Mouse (Mus musculus) hindbrain, embryonic 13.5 days (tissue): Measurements from ENCODE around the gene Vmn1r232. TPM values are rescaled to one million over a fixed set of nuclear protein-coding genes. Genes with fewer than 3 reads are reported as not detected.

Experiments
- ATAC-seq: fragments of 200-750 bp; cut with Nextera tagmentation; 2 replicates; pipeline ENCODE4 v1.8.0; 2017; ENCODE audit warnings: moderate TSS enrichment; ENCODE audit not compliant: low FRiP score
- H3K27ac ChIP-seq: fragments of 300-500 bp; sonication (generic); 2 replicates; pipeline ENCODE4 v1.5.1; 2015; ENCODE audit warnings: inconsistent platforms, mild to moderate bottlenecking, moderate library complexity
- H3K27me3 ChIP-seq: fragments of 300-500 bp; sonication (generic); 2 replicates; pipeline ENCODE4 v1.6.1; 2015; ENCODE audit warnings: mild to moderate bottlenecking, inconsistent platforms
- H3K36me3 ChIP-seq: fragments of 300-500 bp; sonication (generic); 2 replicates; pipeline ENCODE4 v1.6.1; 2015; ENCODE audit warnings: mild to moderate bottlenecking, inconsistent platforms
- H3K4me1 ChIP-seq: fragments of 300-500 bp; sonication (generic); replicated peaks from 2 replicates; pipeline ENCODE4 v1.6.1; 2015; ENCODE audit warnings: inconsistent platforms
- H3K4me2 ChIP-seq: fragments of 300-500 bp; sonication (generic); 2 replicates; pipeline ENCODE4 v1.6.1; 2015; ENCODE audit warnings: inconsistent platforms, mild to moderate bottlenecking, moderate library complexity
- H3K4me3 ChIP-seq: fragments of 300-500 bp; sonication (generic); 2 replicates; pipeline ENCODE4 v1.5.1; 2015; ENCODE audit warnings: mild to moderate bottlenecking, inconsistent platforms
- H3K9ac ChIP-seq: fragments of 300-500 bp; sonication (generic); 2 replicates; pipeline ENCODE4 v1.6.1; 2015; ENCODE audit warnings: mild to moderate bottlenecking, inconsistent platforms
- H3K9me3 ChIP-seq: fragments of 300-500 bp; sonication (generic); 2 replicates; pipeline ENCODE4 v1.6.1; 2016; ENCODE audit warnings: inconsistent platforms
- WGBS: fragments of 180-500 bp; shearing (Covaris S2); methylation state at CpG from one replicate; pipeline ENCODE4 v1.1.7; 2015; 5-methylcytosine and 5-hydroxymethylcytosine counted together
- polyA plus RNA-seq: library from polyadenylated mRNA; unstranded; fragments of >200 nt; fragmentation: Nextera tagmentation; extraction: Ambion mirVana; gene quantifications from 2 replicates; pipeline ENCODE4 v1.2.1, GENCODE M21; 2015

The Vmn1r232 gene
- polyA plus RNA-seq, result not detected in 2 replicates

DNA sequence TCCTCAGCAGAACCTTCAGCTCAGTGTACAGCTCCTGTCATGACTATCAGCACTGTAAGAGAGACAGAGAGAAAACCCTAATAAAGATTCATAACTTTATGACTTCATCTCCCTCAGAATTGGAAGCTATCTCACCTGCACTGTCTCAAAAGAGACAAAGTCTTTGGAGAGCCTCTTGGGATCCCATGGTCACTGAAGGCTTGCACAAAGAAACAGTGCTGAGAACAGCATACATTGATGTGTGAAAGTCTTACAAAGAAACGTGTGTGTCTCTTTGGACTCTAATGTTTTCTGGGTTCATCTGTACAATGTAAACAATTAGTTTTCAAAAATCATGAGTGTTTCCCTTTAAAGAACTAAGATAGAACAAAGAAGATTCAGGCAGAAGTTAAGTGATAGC, at the start of gene Vmn1r232:
Gene Vmn1r232 (minus strand): TSS at position 101 of the 400 bp plus-strand sequence.
- no peak for ATAC-seq
- 71% methylated on average over 1 of the region's 1 CpGs for WGBS
- H3K9me3 ChIP-seq, result no peaks in the 10 kb centered on the region; the same call in 1 of the 2 replicates

GRCm38 (mm10) chr17:20966681-20967080, 47.2 kb upstream of the Vmn1r232 start:
- Histone ChIP-seq H3K4me2 (no peak overlapping the region), H3K9me3 (no peaks in the 10 kb centered on the region), H3K27ac (no peak overlapping the region), H3K9ac (no peak overlapping the region), H3K4me3 (no peak overlapping the region), H3K36me3 (peaks cover 81% of the 10 kb centered on the region), H3K27me3 (no peaks in the 10 kb centered on the region), H3K4me1 (no peaks in the 10 kb centered on the region)
- no peak for ATAC-seq

More for the DNA sequence above, at the start of gene Vmn1r232:
- Histone ChIP-seq H3K4me2 (no peak within 1 kb of the TSS), H3K27ac (no peak within 1 kb of the TSS), H3K4me3 (no peak within 1 kb of the TSS), H3K36me3 (no peaks in the 10 kb centered on the region), H3K27me3 (no peaks in the 10 kb centered on the region), H3K9ac (no peak within 1 kb of the TSS), H3K4me1 (no peaks in the 10 kb centered on the region)

DNA sequence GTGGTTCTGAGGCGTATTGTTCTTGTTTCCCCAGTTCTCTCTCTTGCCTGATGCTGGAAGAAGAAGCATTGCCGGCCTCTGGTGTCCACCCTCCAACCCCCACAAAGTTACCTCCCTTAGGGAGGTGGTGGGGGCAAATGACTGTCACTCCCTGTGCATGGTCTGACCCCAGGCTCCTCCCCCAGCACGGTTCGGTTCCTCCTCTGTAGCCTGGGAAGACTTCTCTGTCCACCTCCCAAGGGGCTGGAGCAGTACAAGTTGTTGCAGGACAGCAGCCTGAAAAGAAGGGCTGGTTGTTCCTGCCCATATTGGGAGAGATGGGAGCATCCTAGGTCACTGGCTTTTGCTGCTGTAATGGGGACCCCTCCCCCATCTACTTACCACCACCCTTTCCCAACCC, 45.9 kb upstream of the Vmn1r232 start:
- 93% methylated on average over 4 of the region's 4 CpGs for WGBS
- Histone ChIP-seq H3K9me3 (no peaks in the 10 kb centered on the region), H3K9ac (no peak overlapping the region), H3K27ac (no peak overlapping the region), H3K27me3 (no peaks in the 10 kb centered on the region), H3K4me3 (no peak overlapping the region), H3K4me1 (no peaks in the 10 kb centered on the region), H3K36me3 (peaks cover 94% of the 10 kb centered on the region), H3K4me2 (no peak overlapping the region)
- no peak for ATAC-seq

DNA sequence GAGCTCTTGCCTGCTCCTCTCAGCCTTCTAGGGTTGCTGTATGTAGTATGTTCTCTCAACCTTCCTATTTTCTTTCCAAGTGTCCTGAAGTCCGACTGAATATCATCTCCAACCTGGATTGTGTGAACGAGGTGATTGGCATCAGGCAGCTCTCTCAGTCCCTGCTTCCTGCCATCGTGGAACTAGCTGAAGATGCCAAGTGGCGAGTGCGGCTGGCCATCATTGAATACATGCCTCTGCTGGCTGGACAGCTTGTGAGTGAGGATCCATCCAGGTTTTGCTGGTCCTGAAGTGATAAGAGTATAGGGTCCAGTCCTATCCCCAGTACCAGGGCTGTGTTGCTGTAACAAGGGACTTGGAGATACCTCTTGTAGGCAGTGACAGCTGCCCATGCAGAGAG, 40.9 kb upstream of the Vmn1r232 start:
- 94% methylated on average over 5 of the region's 5 CpGs for WGBS
- no peak overlapping the region for H3K4me3 ChIP-seq
- no peaks in the 10 kb centered on the region for H3K27me3 ChIP-seq
- peaks cover 99% of the 10 kb centered on the region for H3K36me3 ChIP-seq
- H3K4me1 ChIP-seq, result no peaks in the 10 kb centered on the region
- H3K9ac ChIP-seq, result no peak overlapping the region
- H3K4me2 ChIP-seq, result no peak overlapping the region
- no peak overlapping the region for H3K27ac ChIP-seq
- no peak for ATAC-seq
- no peaks in the 10 kb centered on the region for H3K9me3 ChIP-seq

DNA sequence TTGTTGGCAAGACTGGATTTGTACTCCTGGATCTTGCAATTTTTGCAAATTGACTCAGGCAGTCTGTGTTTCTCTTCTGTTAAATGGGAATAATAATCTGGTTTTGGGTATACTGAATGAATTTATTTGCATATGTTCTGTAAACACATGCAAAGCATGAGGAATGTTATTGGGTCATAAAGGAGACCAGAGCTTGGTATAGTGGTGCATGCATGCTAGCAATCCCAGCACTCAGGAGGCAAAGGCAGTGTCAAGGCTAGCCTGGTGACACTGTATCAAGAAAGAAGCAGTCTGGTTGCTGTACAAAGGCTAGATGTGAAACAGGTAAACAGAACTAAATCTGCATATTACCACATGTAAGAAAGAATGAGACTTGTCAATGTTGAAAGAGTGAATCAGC, 27.1 kb upstream of the Vmn1r232 start:
- H3K27me3 ChIP-seq, result no peaks in the 10 kb centered on the region
- H3K4me1 ChIP-seq, result peaks cover 49% of the 10 kb centered on the region
- H3K4me3 ChIP-seq, result peak overlapping the region; percentile 80
- no peak overlapping the region for H3K27ac ChIP-seq
- ATAC-seq, result no peak
- H3K9ac ChIP-seq, result peak overlapping the region; percentile 89
- H3K4me2 ChIP-seq, result peak overlapping the region; percentile 66
- no peaks in the 10 kb centered on the region for H3K9me3 ChIP-seq
- peaks cover 6% of the 10 kb centered on the region for H3K36me3 ChIP-seq

DNA sequence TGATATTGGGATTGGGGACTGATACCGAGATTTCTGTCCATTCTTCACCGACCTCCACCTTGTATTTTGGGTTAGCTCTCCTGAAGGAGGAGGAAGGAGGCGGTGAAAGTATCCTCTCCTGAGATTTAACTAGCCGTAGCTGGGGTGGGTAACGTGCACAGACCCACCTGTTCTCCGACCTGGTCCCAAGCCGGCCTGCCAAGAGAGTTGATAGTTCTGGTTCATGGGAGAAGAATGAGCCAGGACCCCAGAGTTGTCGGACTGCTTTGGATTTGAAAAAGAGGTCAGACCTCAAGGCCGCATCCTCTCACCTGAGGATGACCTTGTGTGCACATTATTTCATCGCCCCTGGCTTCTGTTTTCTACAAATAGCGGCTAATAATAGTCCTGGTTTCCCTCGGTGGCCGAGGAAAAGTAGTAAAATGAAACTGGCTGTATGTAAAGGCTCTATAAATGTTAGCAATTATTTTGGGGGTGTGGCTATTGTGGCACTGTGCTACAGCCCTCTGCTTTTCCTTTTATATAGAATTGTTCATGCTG, 26.6 kb upstream of the Vmn1r232 start:
- peak overlapping the region; percentile 98 for H3K27ac ChIP-seq
- H3K4me3 ChIP-seq, result peak overlapping the region; percentile 80
- H3K9ac ChIP-seq, result peak overlapping the region; percentile 89
- H3K9me3 ChIP-seq, result no peaks in the 10 kb centered on the region
- no peaks in the 10 kb centered on the region for H3K27me3 ChIP-seq
- H3K36me3 ChIP-seq, result peaks cover under 1% of the 10 kb centered on the region; the same call in 1 of the 2 replicates
- ATAC-seq, result no peak
- peak overlapping the region; percentile 66 for H3K4me2 ChIP-seq
- H3K4me1 ChIP-seq, result peaks cover 49% of the 10 kb centered on the region
- WGBS, result under 1% methylated on average over 13 of the region's 13 CpGs

- H3K4me3 ChIP-seq, result peak within 1 kb of the TSS; percentile 80
- H3K27me3 ChIP-seq, result no peaks in the 10 kb centered on the region
- no peaks in the 10 kb centered on the region for H3K36me3 ChIP-seq
- peak; percentile 98 for ATAC-seq
- H3K4me1 ChIP-seq, result peaks cover 48% of the 10 kb centered on the region
- no peaks in the 10 kb centered on the region for H3K9me3 ChIP-seq
- peak within 1 kb of the TSS; percentile 98 for H3K27ac ChIP-seq
- WGBS, result 1% methylated on average over 69 of the region's 69 CpGs
- H3K9ac ChIP-seq, result peak within 1 kb of the TSS; percentile 89
- H3K4me2 ChIP-seq, result peak within 1 kb of the TSS; percentile 66
Observed at GRCm38 (mm10) chr17:20944985-20945891, 25.7 kb upstream of the Vmn1r232 start, which contains the start of gene Ppp2r1a. TSS of gene Ppp2r1a (plus strand) at chr17:20945311.

GRCm38 (mm10) chr17:20944226-20944625, 24.7 kb upstream of the Vmn1r232 start:
- H3K4me1 ChIP-seq, result peaks cover 38% of the 10 kb centered on the region
- peak overlapping the region; percentile 98 for H3K27ac ChIP-seq
- H3K4me2 ChIP-seq, result peak overlapping the region; percentile 62
- H3K36me3 ChIP-seq, result no peaks in the 10 kb centered on the region
- 44% methylated on average over 3 of the region's 3 CpGs for WGBS
- H3K4me3 ChIP-seq, result peak overlapping the region; percentile 80
- H3K9ac ChIP-seq, result peak overlapping the region; percentile 69
- no peaks in the 10 kb centered on the region for H3K9me3 ChIP-seq
- peak; percentile 2 for ATAC-seq
- no peaks in the 10 kb centered on the region for H3K27me3 ChIP-seq

- Histone ChIP-seq H3K9me3 (0 out of 2 replicates have a peak, but pooled peaks cover 3% of the 10 kb centered on the region), H3K27ac (no peak within 1 kb of the TSS), H3K4me2 (no peak within 1 kb of the TSS), H3K27me3 (no peaks in the 10 kb centered on the region), H3K9ac (no peak within 1 kb of the TSS), H3K4me1 (no peaks in the 10 kb centered on the region), H3K36me3 (no peaks in the 10 kb centered on the region), H3K4me3 (no peak within 1 kb of the TSS)
- WGBS, result 69% methylated on average over 2 of the region's 2 CpGs
- no peak for ATAC-seq
Observed at GRCm38 (mm10) chr17:20904991-20905390, 14.5 kb downstream of the Vmn1r232 start, which contains the start of gene Vmn1r231. TSS of gene Vmn1r231 (minus strand) at chr17:20905091.

Other genes with a start within 250 kb of the Vmn1r232 start
- gene Vmn1r226, start 236.9 kb downstream of the Vmn1r232 start, polyA plus RNA-seq, result not detected in 2 replicates
- not detected in 2 replicates for gene Vmn1r227, start 189.9 kb downstream of the Vmn1r232 start, polyA plus RNA-seq
- gene Vmn1r228, start 133.6 kb downstream of the Vmn1r232 start, polyA plus RNA-seq, result not detected in 2 replicates
- gene Vmn1r229, start 108.2 kb downstream of the Vmn1r232 start, polyA plus RNA-seq, result 0.03 TPM in 1 of 2 replicates, not detected in the other
- gene Vmn1r230, start 79.3 kb downstream of the Vmn1r232 start, polyA plus RNA-seq, result not detected in 2 replicates
- gene Vmn1r231, start 14.6 kb downstream of the Vmn1r232 start, polyA plus RNA-seq, result not detected in 2 replicates
- 657 and 690 TPM in 2 replicates for gene Ppp2r1a, start 25.6 kb upstream of the Vmn1r232 start, polyA plus RNA-seq
- not detected in 2 replicates for gene Vmn1r233, start 76.8 kb upstream of the Vmn1r232 start, polyA plus RNA-seq
- gene Zfp160, start 89.2 kb upstream of the Vmn1r232 start, polyA plus RNA-seq, result 18.5 and 18.8 TPM in 2 replicates